Comparison of ENCODE assay signal across 9 mouse cellular contexts in genomic region chr6:39257667-39258395, GRCm38 (mm10). TPM values are rescaled to one million over a fixed set of nuclear protein-coding genes. Genes with fewer than 3 reads are reported as not detected.
DNase-seq lines count a peak whose midpoint lies in the region; ATAC-seq and TF ChIP-seq lines count a peak whose summit lies in the region.
"Had no signal": no experiment of that assay in that cellular context is flagged by ENCODE, and none has a peak within 500 bp of the region (broad histone marks: within the 10 kb centered on the region; RNA-seq: fewer than 3 reads in every experiment).

No protein-coding gene starts in this region.

- no peak for ATAC-seq in heart, postnatal 0 days (ENCODE audit: insufficient read depth, low read depth)
- ATAC-seq in midbrain, embryonic 11.5 days (ENCODE audit: low FRiP score): no peak
- ATAC-seq in frontal cortex, adult (ENCODE audit: low TSS enrichment): no peak

- no peak for DNase-seq in heart, embryonic 10.5 days (ENCODE audit: low spot score)
- no peak for DNase-seq in heart, postnatal 25 days (ENCODE audit: low spot score)
- DNase-seq in heart, postnatal 0 days (ENCODE audit: low spot score): no peak
- peak; percentile 91 for DNase-seq in midbrain, embryonic 11.5 days (ENCODE audit: low spot score, missing footprints)
- DNase-seq in left cerebral cortex, adult 9 months (ENCODE audit: low spot score in 2 of 2): no peak
- no peak for DNase-seq in adrenal gland, adult 8-10 months

- H3K36me3 ChIP-seq in heart, embryonic 10.5 days: no peaks in the 10 kb centered on the region
- no peaks in the 10 kb centered on the region for H3K36me3 ChIP-seq in E14TG2a.4 (ENCODE audit: insufficient read depth, low read length)
- H3K36me3 ChIP-seq in heart, postnatal 0 days (replicated peaks; ENCODE audit: control insufficient read depth, insufficient read depth, low read length): no peaks in the 10 kb centered on the region
- H3K36me3 ChIP-seq in midbrain, embryonic 11.5 days (ENCODE audit: control insufficient read depth, insufficient read depth, low read length): no peaks in the 10 kb centered on the region

- peaks cover 17% of the 10 kb centered on the region; the same call in 1 of the 2 replicates for H3K27me3 ChIP-seq in heart, embryonic 10.5 days (ENCODE audit: insufficient read depth, poor library complexity, severe bottlenecking)
- peaks cover 41% of the 10 kb centered on the region for H3K27me3 ChIP-seq in E14TG2a.4 (ENCODE audit: insufficient read depth, low read length)
- H3K27me3 ChIP-seq in heart, postnatal 0 days (ENCODE audit: control insufficient read depth, insufficient read depth, low read length): no peaks in the 10 kb centered on the region
- H3K27me3 ChIP-seq in midbrain, embryonic 11.5 days (ENCODE audit: control insufficient read depth, insufficient read depth, low read length): peaks cover 3% of the 10 kb centered on the region; the same call in 1 of the 2 replicates

- TF ChIP-seq CTCF in E14TG2a.4 (conservative IDR thresholded peaks at IDR 0.05; ENCODE audit: low read length): no peak
- no peak for TF ChIP-seq CTCF in heart, postnatal 0 days (IDR thresholded peaks at IDR 0.05; ENCODE audit: low read depth)

- H3K27ac ChIP-seq in heart, embryonic 10.5 days: peak overlapping the region; percentile 89
- H3K27ac ChIP-seq in heart, postnatal 0 days (ENCODE audit: low read depth): no peak overlapping the region
- no peak overlapping the region for H3K27ac ChIP-seq in midbrain, embryonic 11.5 days (ENCODE audit: low read depth, low read length)

- H3K4me2 ChIP-seq in heart, postnatal 0 days (ENCODE audit: low read depth, low read length): peak overlapping the region; percentile 90
- H3K4me2 ChIP-seq in midbrain, embryonic 11.5 days: peak overlapping the region; percentile 84

- WGBS in heart, embryonic 10.5 days: 54% methylated on average over 7 of the region's 7 CpGs
- 59% methylated on average over 7 of the region's 7 CpGs for WGBS in heart, postnatal 0 days
- 48% methylated on average over 7 of the region's 7 CpGs for WGBS in midbrain, embryonic 11.5 days

- H3K9ac ChIP-seq in heart, postnatal 0 days (replicated peaks; ENCODE audit: low read depth, low read length): 0 out of 2 replicates have a peak overlapping the region, but pooled peaks have one; percentile 52
- H3K9ac ChIP-seq in midbrain, embryonic 11.5 days (ENCODE audit: low read length): peak overlapping the region; percentile 70

- no peaks in the 10 kb centered on the region for H3K9me3 ChIP-seq in heart, embryonic 10.5 days
- no peaks in the 10 kb centered on the region for H3K9me3 ChIP-seq in E14TG2a.4 (ENCODE audit: low read length)
- no peaks in the 10 kb centered on the region for H3K9me3 ChIP-seq in heart, postnatal 0 days (replicated peaks; ENCODE audit: control insufficient read depth, low read length)
- H3K9me3 ChIP-seq in midbrain, embryonic 11.5 days (ENCODE audit: control insufficient read depth, low read length): no peaks in the 10 kb centered on the region

- peaks cover 20% of the 10 kb centered on the region for H3K4me1 ChIP-seq in heart, embryonic 10.5 days
- H3K4me1 ChIP-seq in E14TG2a.4 (replicated peaks; ENCODE audit: low read depth, low read length): peaks cover 55% of the 10 kb centered on the region
- peaks cover 16% of the 10 kb centered on the region for H3K4me1 ChIP-seq in heart, postnatal 0 days (ENCODE audit: control insufficient read depth, insufficient read depth)
- H3K4me1 ChIP-seq in midbrain, embryonic 11.5 days (ENCODE audit: control insufficient read depth, insufficient read depth, low read length): peaks cover 8% of the 10 kb centered on the region; the same call in 1 of the 2 replicates

- TF ChIP-seq EP300 in heart, postnatal 0 days (IDR thresholded peaks at IDR 0.05; ENCODE audit: low read depth): no peak

- intact Hi-C loops in heart, postnatal 25 days (cut with DNase I): loop anchor here (2.0 to 5.0 kb wide), 2 partner anchors 51 to 84 kb away; partner anchors contain the start of gene Kdm7a

- H3K4me3 ChIP-seq in heart, embryonic 10.5 days: peak overlapping the region; percentile 69
- H3K4me3 ChIP-seq in E14TG2a.4 (replicated peaks; ENCODE audit: low read length): peak overlapping the region; percentile 74
- H3K4me3 ChIP-seq in heart, postnatal 0 days (ENCODE audit: low read depth, low read length): no peak overlapping the region
- no peak overlapping the region for H3K4me3 ChIP-seq in midbrain, embryonic 11.5 days (ENCODE audit: low read depth, low read length)
- H3K4me3 ChIP-seq: erythroblast, embryonic 14.5 days had no signal

RNA-seq across cellular contexts. Expression of gene Kdm7a, which starts 51.2 kb away (rescaled TPM):
- 4.9 and 5.7 TPM in 2 replicates for polyA plus RNA-seq in heart, embryonic 10.5 days (2016; fragmentation: Nextera tagmentation; extraction: Ambion mirVana)
- total RNA-seq in heart, postnatal 25 days (2021): 10 to 100 TPM; 17.2 to 19.9 TPM
- total RNA-seq in heart, postnatal 0 days (2014; rRNA removed; ENCODE audit: low replicate concordance): 9.0 and 10.1 TPM in 2 replicates
- polyA plus RNA-seq in heart, postnatal 0 days (2015; fragmentation: Nextera tagmentation; extraction: Ambion mirVana): 3.5 and 4.0 TPM in 2 replicates
- 15.8 and 17.0 TPM in 2 replicates for polyA plus RNA-seq in midbrain, embryonic 11.5 days (2014; fragmentation: Nextera tagmentation; extraction: Ambion mirVana)
- total RNA-seq in adrenal gland, adult 8-10 months (2022): 10 to 100 TPM; 13.5 to 18.7 (median 16.4) TPM

Comparison
In these comparisons a context has a peak if more than half of its experiments do, and no peak if none do; other contexts are left out.
1. H3K4me3 ChIP-seq: peak in heart, embryonic 10.5 days (single experiment) and E14TG2a.4 (single experiment); none in heart, postnatal 0 days (single experiment) and midbrain, embryonic 11.5 days (single experiment).